Mouse (Mus musculus) adrenal gland, adult 18-20 months (tissue): ENCODE measurements around the gene Ppp1r14b. TPM values are rescaled to one million over a fixed set of nuclear protein-coding genes. Genes with fewer than 3 reads are reported as not detected.

Source experiments
- total RNA-seq, 2 experiments: library from RNA; stranded (reverse); gene quantifications; 1 replicate in 1 of 2; 2 replicates in 1 of 2; pipeline ENCODE4 v1.2.3; 2021

Gene Ppp1r14b
- total RNA-seq, 2 experiments from 2014 or later = 160 to 199 TPM

Other genes starting within 250 kb of the Ppp1r14b start
- gene Rps6ka4, start 134.3 kb upstream of the Ppp1r14b start, total RNA-seq = 10 to 100 TPM; 23.2 to 25.3 TPM
- 1 to 10 TPM; 2.0 TPM for gene Ccdc88b, start 116.8 kb upstream of the Ppp1r14b start, total RNA-seq
- gene Trmt112, start 65.3 kb upstream of the Ppp1r14b start, total RNA-seq = 100 to 1,000 TPM in 1 of 2 experiments, 10 to 100 TPM in 1; 83.2 to 110 TPM
- gene Prdx5, start 64.9 kb upstream of the Ppp1r14b start, total RNA-seq = 100 to 1,000 TPM; 303 to 375 TPM
- 10 to 100 TPM; 38.7 to 63.0 TPM for gene Esrra, start 53.2 kb upstream of the Ppp1r14b start, total RNA-seq
- 1 to 10 TPM in 1 of 2 experiments, not detected in 1; 1.2 TPM for gene Catsperz, start 49.6 kb upstream of the Ppp1r14b start, total RNA-seq
- under 1 TPM; 0.23 to 0.35 TPM for gene Kcnk4, start 40.5 kb upstream of the Ppp1r14b start, total RNA-seq
- 10 to 100 TPM; 45.5 to 46.0 TPM for gene Bad, start 33.1 kb upstream of the Ppp1r14b start, total RNA-seq
- gene Gpr137, start 32.5 kb upstream of the Ppp1r14b start, total RNA-seq = 10 to 100 TPM; 56.4 to 56.8 TPM
- gene Plcb3, start 1.5 kb downstream of the Ppp1r14b start, total RNA-seq = 10 to 100 TPM; 34.1 to 43.9 TPM
- gene Fkbp2, start 5.5 kb downstream of the Ppp1r14b start, total RNA-seq = 100 to 1,000 TPM in 1 of 2 experiments, 10 to 100 TPM in 1; 86.9 to 104 TPM
- gene Vegfb, start 12.7 kb downstream of the Ppp1r14b start, total RNA-seq = 100 to 1,000 TPM in 1 of 2 experiments, 10 to 100 TPM in 1; 84.3 to 164 TPM
- gene Dnajc4, start 17.6 kb downstream of the Ppp1r14b start, total RNA-seq = 10 to 100 TPM; 43.4 to 50.0 TPM
- gene Nudt22, start 21.1 kb downstream of the Ppp1r14b start, total RNA-seq = 10 to 100 TPM; 21.5 to 24.7 TPM
- 10 to 100 TPM; 11.4 to 15.4 TPM for gene Trpt1, start 21.2 kb downstream of the Ppp1r14b start, total RNA-seq
- gene Fermt3, start 44.5 kb downstream of the Ppp1r14b start, total RNA-seq = 1 to 10 TPM; 7.4 to 8.7 TPM
- 100 to 1,000 TPM; 284 to 378 TPM for gene Stip1, start 65.0 kb downstream of the Ppp1r14b start, total RNA-seq
- 10 to 100 TPM; 62.4 to 77.9 TPM for gene Macrod1, start 81.8 kb downstream of the Ppp1r14b start, total RNA-seq
- 1 to 10 TPM; 2.1 to 9.3 TPM for gene Flrt1, start 130.8 kb downstream of the Ppp1r14b start, total RNA-seq
- 100 to 1,000 TPM in 1 of 2 experiments, 10 to 100 TPM in 1; 96.7 to 125 TPM for gene Otub1, start 231.3 kb downstream of the Ppp1r14b start, total RNA-seq
- 1,000 to 10,000 TPM; 1,005 to 1,597 TPM for gene Cox8a, start 242.6 kb downstream of the Ppp1r14b start, total RNA-seq